Mouse (Mus musculus): ENCODE data around the gene Snx29. TPM values are rescaled to one million over a fixed set of nuclear protein-coding genes. Genes with fewer than 3 reads are reported as not detected.

Gene Snx29
- total and polyA plus RNA-seq, 3 experiments, result 2.6 to 9.9 (median 8.9) TPM

- Histone ChIP-seq H3K9ac (ENCODE audit: low read depth, low read length) (no peak overlapping the region), H3K27ac (no peak overlapping the region), H3K27me3 (ENCODE audit: control insufficient read depth, insufficient read depth, low read length) (no peaks in the 10 kb centered on the region), H3K36me3 (ENCODE audit: control insufficient read depth, insufficient read depth, low read length) (no peaks in the 10 kb centered on the region), H3K4me1 (ENCODE audit: control insufficient read depth, insufficient read depth, low read length) (no peaks in the 10 kb centered on the region), H3K4me3 (no peak overlapping the region), H3K79me2 (replicated peaks; ENCODE audit: control insufficient read depth, insufficient read depth, low read length) (no peaks in the 10 kb centered on the region)
- 73% methylated on average over 5 of the region's 5 CpGs for WGBS
- DNase-seq, result no peak
- intact Hi-C loops (cut with DNase I), result no loop called here
- no peak for TF ChIP-seq CTCF (IDR thresholded peaks at IDR 0.05)
- TF ChIP-seq EP300 (IDR thresholded peaks at IDR 0.05; ENCODE audit: insufficient read depth, low read depth, low read length), result no peak
- no peak for TF ChIP-seq POLR2A (IDR thresholded peaks at IDR 0.05; ENCODE audit: insufficient read depth, low read depth, low read length)
These were observed 42.9 kb downstream of the Snx29 start for GRCm38 (mm10) chr16:11365626-11366025.

- no peak for DNase-seq
These were observed 44.1 kb downstream of the Snx29 start for GRCm38 (mm10) chr16:11366851-11367250.

GRCm38 (mm10) chr16:11368412-11368811 is 45.7 kb downstream of the Snx29 start:
- Histone ChIP-seq H3K9ac (ENCODE audit: low read depth, low read length) (no peak overlapping the region), H3K36me3 (ENCODE audit: control insufficient read depth, insufficient read depth, low read length) (no peaks in the 10 kb centered on the region), H3K79me2 (replicated peaks; ENCODE audit: control insufficient read depth, insufficient read depth, low read length) (no peaks in the 10 kb centered on the region), H3K4me3 (no peak overlapping the region), H3K27ac (no peak overlapping the region), H3K27me3 (ENCODE audit: control insufficient read depth, insufficient read depth, low read length) (no peaks in the 10 kb centered on the region), H3K4me1 (ENCODE audit: control insufficient read depth, insufficient read depth, low read length) (no peaks in the 10 kb centered on the region)
- WGBS, result 96% methylated on average over 3 of the region's 3 CpGs
- no peak for DNase-seq
- intact Hi-C loops (cut with DNase I), result no loop called here
- TF ChIP-seq CTCF (IDR thresholded peaks at IDR 0.05), result no peak
- TF ChIP-seq EP300 (IDR thresholded peaks at IDR 0.05; ENCODE audit: insufficient read depth, low read depth, low read length), result no peak
- no peak for TF ChIP-seq POLR2A (IDR thresholded peaks at IDR 0.05; ENCODE audit: insufficient read depth, low read depth, low read length)

More at GRCm38 (mm10) chr16:11366851-11367250, 44.1 kb downstream of the Snx29 start:
- no peak overlapping the region for H3K9ac ChIP-seq (ENCODE audit: low read depth, low read length)
- H3K4me3 ChIP-seq, result no peak overlapping the region
- H3K4me1 ChIP-seq (ENCODE audit: control insufficient read depth, insufficient read depth, low read length), result no peaks in the 10 kb centered on the region
- H3K36me3 ChIP-seq (ENCODE audit: control insufficient read depth, insufficient read depth, low read length), result no peaks in the 10 kb centered on the region
- H3K27me3 ChIP-seq (ENCODE audit: control insufficient read depth, insufficient read depth, low read length), result no peaks in the 10 kb centered on the region
- WGBS, result 57% methylated on average over 1 of the region's 1 CpGs
- no peaks in the 10 kb centered on the region for H3K79me2 ChIP-seq (replicated peaks; ENCODE audit: control insufficient read depth, insufficient read depth, low read length)
- H3K27ac ChIP-seq, result no peak overlapping the region
- intact Hi-C loops (cut with DNase I), result no loop called here
- TF ChIP-seq EP300 (IDR thresholded peaks at IDR 0.05; ENCODE audit: insufficient read depth, low read depth, low read length) (no peak), POLR2A (IDR thresholded peaks at IDR 0.05; ENCODE audit: insufficient read depth, low read depth, low read length) (no peak), CTCF (IDR thresholded peaks at IDR 0.05) (no peak)

- intact Hi-C loops (cut with DNase I), result no loop called here
- DNase-seq, result no peak
- 53% methylated on average over 4 of the region's 4 CpGs for WGBS
These were observed 46.5 kb downstream of the Snx29 start for GRCm38 (mm10) chr16:11369162-11369561.

GRCm38 (mm10) chr16:11369642-11370041 is 46.9 kb downstream of the Snx29 start:
- H3K36me3 ChIP-seq (ENCODE audit: control insufficient read depth, insufficient read depth, low read length), result no peaks in the 10 kb centered on the region
- TF ChIP-seq EP300 (IDR thresholded peaks at IDR 0.05; ENCODE audit: insufficient read depth, low read depth, low read length) (no peak), CTCF (IDR thresholded peaks at IDR 0.05) (no peak), POLR2A (IDR thresholded peaks at IDR 0.05; ENCODE audit: insufficient read depth, low read depth, low read length) (no peak)
- H3K4me3 ChIP-seq, result no peak overlapping the region
- WGBS, result 15% methylated on average over 1 of the region's 1 CpGs
- intact Hi-C loops (cut with DNase I), result no loop called here
- no peak overlapping the region for H3K27ac ChIP-seq
- H3K27me3 ChIP-seq (ENCODE audit: control insufficient read depth, insufficient read depth, low read length), result no peaks in the 10 kb centered on the region
- DNase-seq, result no peak
- H3K4me1 ChIP-seq (ENCODE audit: control insufficient read depth, insufficient read depth, low read length), result no peaks in the 10 kb centered on the region
- no peaks in the 10 kb centered on the region for H3K79me2 ChIP-seq (replicated peaks; ENCODE audit: control insufficient read depth, insufficient read depth, low read length)
- H3K9ac ChIP-seq (ENCODE audit: low read depth, low read length), result no peak overlapping the region

More at GRCm38 (mm10) chr16:11369162-11369561, 46.5 kb downstream of the Snx29 start:
- Histone ChIP-seq H3K9ac (ENCODE audit: low read depth, low read length) (no peak overlapping the region), H3K27me3 (ENCODE audit: control insufficient read depth, insufficient read depth, low read length) (no peaks in the 10 kb centered on the region), H3K27ac (no peak overlapping the region), H3K4me1 (ENCODE audit: control insufficient read depth, insufficient read depth, low read length) (no peaks in the 10 kb centered on the region), H3K79me2 (replicated peaks; ENCODE audit: control insufficient read depth, insufficient read depth, low read length) (no peaks in the 10 kb centered on the region), H3K4me3 (no peak overlapping the region), H3K36me3 (ENCODE audit: control insufficient read depth, insufficient read depth, low read length) (no peaks in the 10 kb centered on the region)
- TF ChIP-seq CTCF (IDR thresholded peaks at IDR 0.05) (no peak), POLR2A (IDR thresholded peaks at IDR 0.05; ENCODE audit: insufficient read depth, low read depth, low read length) (no peak), EP300 (IDR thresholded peaks at IDR 0.05; ENCODE audit: insufficient read depth, low read depth, low read length) (no peak)

- H3K79me2 ChIP-seq (replicated peaks; ENCODE audit: control insufficient read depth, insufficient read depth, low read length), result no peaks in the 10 kb centered on the region
- TF ChIP-seq POLR2A (IDR thresholded peaks at IDR 0.05; ENCODE audit: insufficient read depth, low read depth, low read length), result no peak
- no peak for TF ChIP-seq CTCF (IDR thresholded peaks at IDR 0.05)
- TF ChIP-seq EP300 (IDR thresholded peaks at IDR 0.05; ENCODE audit: insufficient read depth, low read depth, low read length), result no peak
- no peaks in the 10 kb centered on the region for H3K4me1 ChIP-seq (ENCODE audit: control insufficient read depth, insufficient read depth, low read length)
- no peak for DNase-seq
- intact Hi-C loops (cut with DNase I), result no loop called here
- H3K36me3 ChIP-seq (ENCODE audit: control insufficient read depth, insufficient read depth, low read length), result no peaks in the 10 kb centered on the region
- 67% methylated on average over 7 of the region's 7 CpGs for WGBS
- no peak overlapping the region for H3K27ac ChIP-seq
- no peak overlapping the region for H3K9ac ChIP-seq (ENCODE audit: low read depth, low read length)
- H3K27me3 ChIP-seq (ENCODE audit: control insufficient read depth, insufficient read depth, low read length), result no peaks in the 10 kb centered on the region
- H3K4me3 ChIP-seq, result no peak overlapping the region
These were observed 47.4 kb downstream of the Snx29 start for GRCm38 (mm10) chr16:11370132-11370544.

Data from heart, adult 2 months (tissue).